ENCODE assay signal across 16 mouse cellular contexts in the genomic region with DNA sequence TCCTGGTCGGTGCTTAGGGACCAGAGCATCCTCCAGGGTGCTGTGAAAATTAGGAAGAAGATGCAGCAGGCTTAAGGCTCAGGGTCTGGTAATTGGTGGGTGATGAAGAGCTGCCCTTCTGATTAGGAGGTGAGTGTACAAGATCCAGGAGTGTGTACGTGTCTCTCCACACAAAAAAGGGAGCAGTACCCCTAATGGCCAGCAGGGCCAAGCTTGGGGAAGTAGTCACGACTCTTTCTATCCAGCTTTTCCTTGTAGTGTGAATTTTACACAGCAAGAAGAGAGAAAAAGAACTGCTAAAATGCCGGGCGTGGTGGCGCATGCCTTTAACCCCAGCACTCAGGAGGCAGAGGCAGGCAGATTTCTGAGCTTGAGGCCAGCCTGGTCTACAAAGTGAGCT.
DNase-seq lines count a peak whose midpoint lies in the region; TF ChIP-seq lines count a peak whose summit lies in the region.
"Had no signal": no experiment of that assay in that cellular context is flagged by ENCODE, and none has a peak within 500 bp of the region (broad histone marks: within the 10 kb centered on the region; RNA-seq: fewer than 3 reads in every experiment).

No protein-coding gene starts in this region.

- no peak for TF ChIP-seq POLR2A in cerebellum, adult 2 months (IDR thresholded peaks at IDR 0.05; ENCODE audit: borderline replicate concordance, insufficient read depth, low read length)

- WGBS in cerebellum, adult 2 months: 93% methylated on average over 6 of the region's 6 CpGs

- H3K27me3 ChIP-seq in cerebellum, adult 2 months (ENCODE audit: control insufficient read depth, insufficient read depth, low read length): no peaks in the 10 kb centered on the region
- no peaks in the 10 kb centered on the region for H3K27me3 ChIP-seq in splenic B cell, adult 2 months (ENCODE audit: control insufficient read depth, insufficient read depth, low read length, poor library complexity, severe bottlenecking)
- H3K27me3 ChIP-seq: embryonic facial prominence, embryonic 15.5 days; Patski had no signal

- no peak for DNase-seq in cerebellum, adult 2 months
- no peak for DNase-seq in cerebellum, adult 18-20 months
- peak; percentile 28 to 42 for DNase-seq in kidney, postnatal 4 days
- no peak for DNase-seq in kidney, adult 18-20 months
- peak; percentile 58 for DNase-seq in testis, postnatal 10 days (ENCODE audit: low spot score)
- no peak for DNase-seq in testis, postnatal 14 days (ENCODE audit: low spot score)
- peak; percentile 28 for DNase-seq in splenic B cell, adult 2 months (ENCODE audit: low read depth, low spot score)
- DNase-seq in gastrocnemius, postnatal 25 days: no peak
- DNase-seq: adrenal gland, postnatal 14 days; cerebellum, adult 11-12 months; heart, adult 11 months; heart, postnatal 36 days; kidney, adult 11 months; layer of hippocampus, adult 9-11 months had no signal

- no peaks in the 10 kb centered on the region for H3K36me3 ChIP-seq in splenic B cell, adult 2 months (ENCODE audit: control insufficient read depth, insufficient read depth, low read length, poor library complexity, severe bottlenecking)
- H3K36me3 ChIP-seq: embryonic facial prominence, embryonic 15.5 days had no signal

- H3K27ac ChIP-seq in cerebellum, adult 2 months (ENCODE audit: insufficient read depth, low read length): no peak overlapping the region
- H3K27ac ChIP-seq: embryonic facial prominence, embryonic 15.5 days had no signal

- H3K4me3 ChIP-seq in cerebellum, adult 2 months (replicated peaks; ENCODE audit: insufficient read depth, low read depth, low read length): no peak overlapping the region
- H3K4me3 ChIP-seq: embryonic facial prominence, embryonic 15.5 days had no signal

- peak; percentile 22; the same call in 1 of the 2 replicates for TF ChIP-seq CTCF in cerebellum, adult 2 months (IDR thresholded peaks at IDR 0.05; ENCODE audit: borderline replicate concordance, insufficient read depth, low read depth, low read length)

- peaks cover 15% of the 10 kb centered on the region for H3K4me1 ChIP-seq in cerebellum, adult 2 months (ENCODE audit: control insufficient read depth, insufficient read depth, low read length)

Comparison
In these comparisons a context has a peak if more than half of its experiments do, and no peak if none do; other contexts are left out.
1. DNase-seq: peak in kidney, postnatal 4 days (2 of 2), testis, postnatal 10 days (single experiment) and splenic B cell, adult 2 months (single experiment); none in cerebellum, adult 2 months (0 of 2), cerebellum, adult 18-20 months (0 of 2), kidney, adult 18-20 months (single experiment), testis, postnatal 14 days (single experiment) and gastrocnemius, postnatal 25 days (single experiment).